Mouse (Mus musculus): ENCODE results near the gene Ddx47. TPM values are rescaled to one million over a fixed set of nuclear protein-coding genes. Genes with fewer than 3 reads are reported as not detected.

The Ddx47 gene
- polyA plus RNA-seq, 1 experiment from 2014 or later: 90.8 TPM

GRCm38 (mm10) chr6:135066795-135067445 is 55.5 kb downstream of the Ddx47 start:
- no peak overlapping the region for H3K27ac ChIP-seq (replicated peaks; ENCODE audit: low read depth, low read length)
- DNase-seq (ENCODE audit: low spot score) (peak; percentile 55), ATAC-seq (ENCODE audit: low read depth) (peak; percentile 60)
- H3K4me3 ChIP-seq (ENCODE audit: low read depth, low read length): no peak overlapping the region
- H3K9ac ChIP-seq (ENCODE audit: low read depth, low read length): no peak overlapping the region
- no peak overlapping the region for H3K4me2 ChIP-seq (ENCODE audit: low read depth, low read length)
- H3K9me3 ChIP-seq (ENCODE audit: control insufficient read depth, low read length): no peaks in the 10 kb centered on the region
- no peaks in the 10 kb centered on the region for H3K36me3 ChIP-seq (ENCODE audit: control insufficient read depth, insufficient read depth, low read length)
- H3K27me3 ChIP-seq (replicated peaks; ENCODE audit: control insufficient read depth, insufficient read depth, low read length): no peaks in the 10 kb centered on the region
- no peaks in the 10 kb centered on the region; the same call in none of the 2 replicates for H3K4me1 ChIP-seq (ENCODE audit: control insufficient read depth, insufficient read depth, low read length)
- 27% methylated on average over 6 of the region's 6 CpGs for WGBS

- Histone ChIP-seq H3K4me3 (ENCODE audit: low read depth, low read length) (no peak overlapping the region), H3K4me1 (ENCODE audit: control insufficient read depth, insufficient read depth, low read length) (no peaks in the 10 kb centered on the region; the same call in none of the 2 replicates), H3K27ac (replicated peaks; ENCODE audit: low read depth, low read length) (no peak overlapping the region), H3K9me3 (ENCODE audit: control insufficient read depth, low read length) (no peaks in the 10 kb centered on the region), H3K4me2 (ENCODE audit: low read depth, low read length) (no peak overlapping the region), H3K27me3 (replicated peaks; ENCODE audit: control insufficient read depth, insufficient read depth, low read length) (no peaks in the 10 kb centered on the region), H3K36me3 (ENCODE audit: control insufficient read depth, insufficient read depth, low read length) (no peaks in the 10 kb centered on the region), H3K9ac (ENCODE audit: low read depth, low read length) (no peak overlapping the region)
- 71% methylated on average over 5 of the region's 5 CpGs for WGBS
- DNase-seq (ENCODE audit: low spot score): no peak
- no peak for ATAC-seq (ENCODE audit: low read depth)
Observed at GRCm38 (mm10) chr6:135068221-135068620, 56.8 kb downstream of the Ddx47 start.

- no peaks in the 10 kb centered on the region; the same call in none of the 2 replicates for H3K4me1 ChIP-seq (ENCODE audit: control insufficient read depth, insufficient read depth, low read length)
- H3K4me3 ChIP-seq (ENCODE audit: low read depth, low read length): no peak overlapping the region
- ATAC-seq (ENCODE audit: low read depth) (no peak), DNase-seq (ENCODE audit: low spot score) (no peak)
- 74% methylated on average over 6 of the region's 6 CpGs for WGBS
- no peaks in the 10 kb centered on the region for H3K27me3 ChIP-seq (replicated peaks; ENCODE audit: control insufficient read depth, insufficient read depth, low read length)
- H3K9me3 ChIP-seq (ENCODE audit: control insufficient read depth, low read length): no peaks in the 10 kb centered on the region
- H3K9ac ChIP-seq (ENCODE audit: low read depth, low read length): no peak overlapping the region
- H3K36me3 ChIP-seq (ENCODE audit: control insufficient read depth, insufficient read depth, low read length): no peaks in the 10 kb centered on the region
- H3K4me2 ChIP-seq (ENCODE audit: low read depth, low read length): no peak overlapping the region
- no peak overlapping the region for H3K27ac ChIP-seq (replicated peaks; ENCODE audit: low read depth, low read length)
Observed at GRCm38 (mm10) chr6:135069856-135070255, 58.4 kb downstream of the Ddx47 start.

- Histone ChIP-seq H3K4me1 (ENCODE audit: control insufficient read depth, insufficient read depth, low read length) (no peaks in the 10 kb centered on the region; the same call in 1 of the 2 replicates), H3K4me2 (ENCODE audit: low read depth, low read length) (no peak overlapping the region), H3K27ac (replicated peaks; ENCODE audit: low read depth, low read length) (no peak overlapping the region), H3K27me3 (replicated peaks; ENCODE audit: control insufficient read depth, insufficient read depth, low read length) (no peaks in the 10 kb centered on the region), H3K4me3 (ENCODE audit: low read depth, low read length) (no peak overlapping the region), H3K36me3 (ENCODE audit: control insufficient read depth, insufficient read depth, low read length) (no peaks in the 10 kb centered on the region), H3K9me3 (ENCODE audit: control insufficient read depth, low read length) (no peaks in the 10 kb centered on the region), H3K9ac (ENCODE audit: low read depth, low read length) (no peak overlapping the region)
- ATAC-seq (ENCODE audit: low read depth): no peak
- 85% methylated on average over 2 of the region's 2 CpGs for WGBS
- DNase-seq (ENCODE audit: low spot score): no peak
Observed at GRCm38 (mm10) chr6:135070347-135070746, 58.9 kb downstream of the Ddx47 start.

Other genes with a start within 250 kb of the Ddx47 start
- gene Dusp16, start 219.0 kb upstream of the Ddx47 start, polyA plus RNA-seq (2014; fragmentation: Nextera tagmentation; extraction: Ambion mirVana): 18.2 and 21.1 TPM in 2 replicates
- 1.9 and 2.0 TPM in 2 replicates for gene Crebl2, start 181.5 kb upstream of the Ddx47 start, polyA plus RNA-seq (2014; fragmentation: Nextera tagmentation; extraction: Ambion mirVana)
- gene Gpr19, start 113.0 kb upstream of the Ddx47 start, polyA plus RNA-seq (2014; fragmentation: Nextera tagmentation; extraction: Ambion mirVana): 8.0 and 8.8 TPM in 2 replicates
- gene Cdkn1b, start 91.2 kb upstream of the Ddx47 start, polyA plus RNA-seq (2014; fragmentation: Nextera tagmentation; extraction: Ambion mirVana): 17.3 and 17.6 TPM in 2 replicates
- 5.4 and 5.5 TPM in 2 replicates for gene Apold1, start 29.9 kb upstream of the Ddx47 start, polyA plus RNA-seq (2014; fragmentation: Nextera tagmentation; extraction: Ambion mirVana)
- gene Gprc5a, start 54.0 kb downstream of the Ddx47 start, polyA plus RNA-seq (2014; fragmentation: Nextera tagmentation; extraction: Ambion mirVana): 4.4 and 5.2 TPM in 2 replicates
- gene Gprc5d, start 106.7 kb downstream of the Ddx47 start, polyA plus RNA-seq (2014; fragmentation: Nextera tagmentation; extraction: Ambion mirVana): 0.21 TPM in 1 of 2 replicates, not detected in the other
- 21.0 and 23.7 TPM in 2 replicates for gene Fam234b, start 186.4 kb downstream of the Ddx47 start, polyA plus RNA-seq (2014; fragmentation: Nextera tagmentation; extraction: Ambion mirVana)
- 7.4 and 12.2 TPM in 2 replicates for gene Hebp1, start 186.4 kb downstream of the Ddx47 start, polyA plus RNA-seq (2014; fragmentation: Nextera tagmentation; extraction: Ambion mirVana)
- gene Gsg1, start 242.7 kb downstream of the Ddx47 start, polyA plus RNA-seq (2014; fragmentation: Nextera tagmentation; extraction: Ambion mirVana): 0.93 and 1.3 TPM in 2 replicates

Data from embryonic facial prominence, embryonic 14.5 days (tissue).